Mouse (Mus musculus) spleen, postnatal 14 days (tissue): ENCODE results near the gene Igfbp3.
"Not testable (repeated sequence)": the region's sequence is repeated elsewhere in the genome, so short reads cannot be mapped to it uniquely, and the experiment has no call there.

Source experiments
- DNase-seq, 2 experiments: peaks; one replicate each; pipeline ENCODE4 v3.0.0; 2021 to 2022; ENCODE audit warnings: low spot score in 2 of 2

Igfbp3 gene

GRCm38 (mm10) chr11:7213501-7214341, at the start of gene Igfbp3:
Gene Igfbp3 (minus strand): TSS chr11:7213923.
- DNase-seq = no peak

DNA sequence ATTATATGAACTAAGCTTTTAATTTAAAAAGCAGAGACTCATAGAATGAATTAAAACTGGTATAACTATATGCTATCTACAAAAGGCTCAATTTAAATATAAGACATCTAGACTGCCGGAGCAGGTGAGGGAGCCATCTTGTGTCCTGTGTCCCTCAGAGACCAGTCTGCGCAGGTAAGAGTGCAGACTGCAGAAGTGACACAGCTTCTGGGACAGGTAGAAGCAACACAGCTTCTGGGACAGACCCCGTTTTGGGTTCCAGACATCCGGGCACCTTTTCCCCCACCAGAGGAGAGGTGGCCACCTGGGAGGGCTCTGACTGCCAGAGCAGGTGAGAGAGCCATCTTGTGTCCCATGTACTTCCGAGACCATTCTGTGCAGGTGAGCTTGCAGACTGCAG, 37.1 kb upstream of the Igfbp3 start:
- DNase-seq = no peak

DNA sequence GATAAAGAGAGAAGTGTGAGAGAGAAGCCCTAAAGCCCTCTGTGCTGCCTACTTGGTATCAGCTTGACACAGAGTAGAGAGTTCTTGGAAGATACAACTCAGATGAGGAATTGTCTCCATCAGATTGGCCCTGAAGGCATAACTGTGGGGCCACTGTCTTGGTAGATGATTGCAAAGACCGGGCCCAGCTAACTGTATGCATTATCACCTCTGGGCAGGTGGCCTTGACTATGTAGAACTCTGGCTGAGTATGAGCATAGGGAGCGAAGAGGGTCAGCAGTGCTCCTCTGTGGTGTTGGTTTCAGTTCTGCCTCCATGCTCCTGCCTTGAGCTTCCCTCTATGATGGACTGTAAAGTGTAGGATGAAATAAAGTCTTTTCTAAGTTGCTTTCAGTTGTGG, 36.7 kb upstream of the Igfbp3 start:
- no peak for DNase-seq

DNA sequence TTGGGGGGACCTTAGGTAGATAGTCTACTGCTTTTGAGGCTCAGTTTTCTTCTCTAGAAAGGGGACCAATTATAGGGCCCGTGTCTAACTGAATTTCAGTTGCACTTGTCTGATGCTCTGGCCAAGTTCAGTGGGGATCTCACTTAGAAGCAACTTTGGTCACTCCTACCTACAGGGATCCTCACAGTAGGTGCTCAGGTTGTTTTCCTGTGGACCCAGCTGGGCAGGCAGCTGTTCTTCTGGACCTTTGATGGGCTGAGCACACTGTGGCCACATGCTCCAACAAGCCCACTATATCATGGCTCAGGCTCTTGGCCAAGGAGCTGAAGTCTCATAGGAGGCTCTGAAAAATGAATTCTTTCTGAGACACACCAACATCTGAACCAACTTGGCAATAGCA, 31.1 kb upstream of the Igfbp3 start:
- no peak for DNase-seq

GRCm38 (mm10) chr11:7239041-7239740, 25.5 kb upstream of the Igfbp3 start:
- DNase-seq = no peak

- DNase-seq = no peak
Measured at GRCm38 (mm10) chr11:7238546-7238945, 24.8 kb upstream of the Igfbp3 start.

- DNase-seq = no peak
Measured at GRCm38 (mm10) chr11:7237712-7238111, 24.0 kb upstream of the Igfbp3 start.

GRCm38 (mm10) chr11:7236751-7237150, 23.0 kb upstream of the Igfbp3 start:
- DNase-seq = no peak

DNA sequence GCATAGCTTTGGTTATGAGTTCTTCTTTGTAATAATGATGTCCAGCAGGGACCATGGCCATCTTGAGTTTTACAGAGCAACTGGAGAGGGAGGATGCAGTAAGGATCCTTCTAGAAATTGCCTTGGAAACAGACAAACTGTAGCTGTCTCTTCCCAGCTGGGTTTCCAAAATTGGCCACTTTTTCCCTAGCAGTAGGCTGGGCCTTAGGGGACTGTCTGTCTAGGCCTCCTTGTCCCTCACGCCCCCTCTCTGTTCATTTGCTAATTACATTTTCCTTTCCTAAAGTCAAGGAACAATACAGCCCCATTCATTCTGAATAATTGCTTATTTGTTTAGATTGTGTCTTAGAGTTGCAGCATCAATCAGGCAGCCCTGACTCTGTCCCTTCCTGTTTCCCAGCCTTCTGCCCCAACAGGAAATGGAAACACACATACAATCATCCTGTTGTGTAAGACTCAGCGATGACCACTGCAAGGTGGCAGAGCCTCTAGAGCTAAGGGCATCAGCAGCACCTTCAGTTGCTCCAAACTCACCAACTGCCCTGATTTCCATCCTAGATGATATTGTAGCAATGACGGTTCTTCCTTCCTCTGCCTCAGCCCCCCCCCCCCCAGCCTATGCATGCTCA, 21.4 kb upstream of the Igfbp3 start:
- no peak for DNase-seq

- DNase-seq = no peak
Measured at GRCm38 (mm10) chr11:7234436-7234835, 20.7 kb upstream of the Igfbp3 start.

- DNase-seq = no peak
Measured at GRCm38 (mm10) chr11:7233333-7233732, 19.6 kb upstream of the Igfbp3 start.

DNA sequence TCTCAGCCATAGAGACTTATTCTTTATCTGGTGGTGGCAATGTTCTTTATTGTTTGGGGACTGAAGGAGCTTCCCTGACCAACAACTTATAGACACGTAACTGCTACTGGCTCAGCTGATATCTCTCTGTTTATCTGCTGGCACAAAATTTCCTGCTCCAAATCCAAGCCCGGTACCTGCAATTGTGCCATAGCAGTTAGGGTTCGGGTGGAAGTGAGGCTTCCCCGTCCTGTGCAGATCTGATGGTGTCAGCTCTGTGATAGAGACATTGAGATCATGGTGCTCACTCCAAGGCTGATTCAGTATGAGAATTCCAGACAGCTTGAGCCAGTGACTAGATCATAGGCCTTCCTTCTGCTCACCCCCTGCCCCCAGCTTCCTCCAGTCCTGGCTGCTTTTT, 18.2 kb upstream of the Igfbp3 start:
- DNase-seq = no peak

GRCm38 (mm10) chr11:7230000-7230399, 16.3 kb upstream of the Igfbp3 start:
- DNase-seq = no peak

DNA sequence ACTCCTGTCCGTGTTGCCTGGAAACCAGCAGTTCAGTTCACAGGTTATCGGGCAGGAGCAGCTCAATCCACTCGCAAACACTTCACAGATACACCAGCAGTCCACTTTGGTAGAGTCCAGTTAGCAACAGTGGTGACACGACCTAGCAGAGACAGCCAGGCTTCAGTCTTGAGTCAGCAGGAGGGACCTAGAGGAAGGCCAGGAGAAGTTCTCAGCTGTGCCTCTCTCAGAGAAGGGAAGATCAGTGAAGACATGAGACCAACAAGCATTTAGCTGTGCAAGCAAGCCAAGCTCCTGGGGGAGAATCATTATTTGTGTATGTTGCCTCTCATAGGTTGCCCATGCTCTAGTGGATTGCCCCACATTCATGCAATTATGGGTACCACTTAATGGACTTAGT, 14.4 kb upstream of the Igfbp3 start:
- no peak for DNase-seq

- DNase-seq = no peak
Measured at GRCm38 (mm10) chr11:7226810-7227550, 13.3 kb upstream of the Igfbp3 start.

- DNase-seq = no peak
Measured at GRCm38 (mm10) chr11:7226200-7226599, 12.5 kb upstream of the Igfbp3 start.

- not testable (repeated sequence) for DNase-seq
Measured at GRCm38 (mm10) chr11:7221826-7222225, 8.1 kb upstream of the Igfbp3 start.

DNA sequence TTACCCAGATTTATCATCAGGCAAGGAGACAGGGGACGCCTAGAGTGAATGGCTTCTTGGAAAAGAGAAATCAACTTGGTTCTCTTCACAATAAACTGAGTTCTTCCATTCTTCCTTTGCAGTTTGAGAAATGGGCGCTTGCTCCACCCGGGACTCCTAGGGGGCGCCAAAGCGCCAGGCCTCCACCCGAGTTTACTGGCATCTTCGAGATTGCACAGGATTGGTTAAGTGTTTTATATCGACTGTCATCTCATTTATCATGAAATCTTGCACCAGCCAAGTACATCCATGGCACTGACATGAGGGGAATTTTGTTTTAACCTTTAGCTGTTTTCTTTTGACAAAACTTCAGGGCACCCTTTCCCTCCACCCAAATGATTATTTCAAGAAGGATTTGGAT, 2.0 kb upstream of the Igfbp3 start:
- DNase-seq = no peak

GRCm38 (mm10) chr11:7214761-7215160, 1.0 kb upstream of the Igfbp3 start:
- DNase-seq = no peak

GRCm38 (mm10) chr11:7214342-7214660, 578 bp upstream of the Igfbp3 start:
- no peak for DNase-seq

DNA sequence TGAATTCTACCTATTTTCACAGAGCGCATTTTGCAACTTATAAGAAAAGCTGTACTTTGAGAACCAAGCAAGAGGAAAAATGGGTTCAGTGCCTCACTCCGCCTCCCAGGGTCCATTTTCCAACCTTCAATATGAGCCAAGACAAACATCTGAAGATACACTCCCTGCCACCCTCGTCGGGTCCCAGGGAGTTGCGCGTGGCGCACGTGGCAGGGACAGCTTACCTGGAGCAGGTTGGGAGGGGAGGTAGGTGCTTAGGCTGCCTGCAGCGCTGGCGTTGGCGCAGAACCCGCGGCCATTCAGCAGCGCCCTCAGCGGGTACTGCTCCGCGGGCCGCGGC, 592 bp downstream of the Igfbp3 start:
- no peak for DNase-seq

DNA sequence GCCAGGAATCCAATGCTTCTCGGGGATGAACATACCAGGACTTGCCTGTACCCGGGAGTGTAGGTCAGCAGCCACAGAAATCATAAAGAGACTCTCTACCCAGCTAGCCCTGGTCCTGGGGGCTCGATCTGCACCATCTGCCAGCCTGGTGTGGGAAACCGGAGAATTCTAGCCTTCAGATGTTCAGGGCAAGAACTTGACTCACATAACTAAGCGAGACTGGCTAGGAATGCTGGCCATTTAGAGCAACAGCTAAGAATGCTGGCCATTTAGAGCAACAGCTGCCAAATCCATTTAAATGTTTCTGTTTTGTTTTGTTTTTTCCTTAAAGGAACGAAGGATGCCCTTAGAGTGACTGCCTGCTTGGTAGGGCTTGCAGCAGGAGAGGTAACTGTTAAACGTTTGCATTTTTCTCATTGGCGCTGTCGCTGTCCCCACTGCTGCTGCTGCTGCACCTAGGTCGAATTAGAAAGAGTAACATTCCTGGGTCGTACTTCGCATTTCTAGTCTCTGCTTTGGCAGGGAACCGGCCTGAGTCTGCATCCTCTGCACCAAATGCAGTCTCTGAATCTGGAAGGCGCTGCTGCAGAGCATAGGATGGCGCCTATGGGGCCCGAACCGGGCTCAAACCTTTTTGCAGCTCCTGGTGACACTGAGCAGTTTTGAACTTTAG, 1.5 kb downstream of the Igfbp3 start:
- no peak for DNase-seq
